Mouse (Mus musculus): ENCODE measurements around the gene Oas3.

Gene Oas3

DNA sequence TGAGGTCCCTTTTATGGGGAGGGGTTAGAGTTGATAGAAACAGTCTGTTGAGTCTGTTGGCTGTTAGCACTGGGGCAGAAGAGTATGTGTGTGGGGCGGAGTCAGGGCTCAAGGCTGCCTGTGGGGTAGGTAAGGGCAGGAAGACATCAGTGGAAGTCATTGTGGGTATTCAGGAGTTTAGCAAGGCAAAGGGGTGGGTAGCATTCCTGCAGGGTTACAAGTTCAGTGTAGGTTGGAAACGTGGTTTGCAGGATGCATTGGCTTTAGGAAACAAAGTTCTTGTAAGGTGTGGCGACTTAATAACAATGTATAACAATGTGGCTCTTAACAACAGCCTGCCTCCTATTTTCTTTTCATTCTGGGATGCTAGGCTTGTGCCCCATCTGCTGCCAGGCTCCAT, 26.3 kb downstream of the Oas3 start:
- DNase-seq = no peak

- DNase-seq = no peak
Observed at GRCm38 (mm10) chr5:120749688-120750087, 27.8 kb downstream of the Oas3 start, which contains the start of gene Oas2. Gene Oas2, minus strand, starts transcription at chr5:120749853.

GRCm38 (mm10) chr5:120746451-120746850, 31.0 kb downstream of the Oas3 start:
- peak; percentile 28 for DNase-seq

- DNase-seq = no peak
Observed at GRCm38 (mm10) chr5:120742125-120742524, 35.3 kb downstream of the Oas3 start.

DNA sequence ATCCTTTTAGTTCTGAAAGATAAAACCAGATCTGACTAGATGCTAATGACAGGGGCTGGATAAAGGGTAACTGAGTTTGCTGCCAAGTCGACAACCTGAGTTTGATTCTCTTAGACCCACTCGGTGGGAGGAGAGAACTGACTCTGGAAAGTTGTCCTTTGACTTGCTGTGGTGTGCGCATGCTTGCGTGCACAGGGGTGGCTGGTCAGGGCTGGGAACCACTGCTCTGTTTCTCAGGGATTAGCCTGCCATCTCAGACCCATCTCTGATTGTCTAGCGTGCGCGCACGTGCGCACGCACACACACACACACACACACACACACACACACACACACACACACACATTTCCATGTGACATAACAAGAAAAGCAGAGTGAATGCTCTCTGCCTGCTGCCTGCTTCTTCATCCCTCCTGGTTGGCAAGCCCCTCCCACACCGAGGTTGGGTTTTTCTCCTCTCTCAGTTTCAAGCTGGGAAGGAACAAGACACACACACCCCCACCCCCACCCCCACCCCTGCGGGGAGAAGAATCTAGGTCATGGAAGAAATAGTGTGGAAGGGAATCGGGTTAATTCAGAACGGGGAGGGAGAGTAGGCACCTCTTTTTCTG, 43.0 kb downstream of the Oas3 start:
- no peak for DNase-seq

GRCm38 (mm10) chr5:120733696-120734095, 43.8 kb downstream of the Oas3 start:
- DNase-seq = no peak

DNA sequence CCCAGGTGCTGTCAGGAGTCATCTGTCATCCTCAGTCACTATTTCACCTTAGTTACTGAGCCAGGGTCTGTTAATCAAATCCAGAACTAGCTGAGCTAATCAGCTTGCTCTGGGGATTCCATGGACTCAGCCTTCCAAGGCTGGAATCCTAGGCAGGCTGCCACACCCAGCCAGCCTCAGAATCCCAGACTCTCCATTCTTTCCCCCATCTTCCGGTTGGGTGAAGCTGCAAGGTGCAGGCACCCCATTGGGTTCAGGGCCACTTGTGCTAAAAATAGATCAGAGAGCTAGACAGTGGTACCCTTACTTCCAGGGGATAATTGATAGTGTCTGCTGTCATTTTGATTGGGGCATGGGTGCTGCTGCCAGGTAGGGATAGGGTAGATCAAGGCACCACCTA, 44.7 kb downstream of the Oas3 start:
- no peak for DNase-seq

- DNase-seq = peak; percentile 44
Observed at GRCm38 (mm10) chr5:120729319-120729718, 48.1 kb downstream of the Oas3 start.

GRCm38 (mm10) chr5:120725811-120726455, 51.5 kb downstream of the Oas3 start:
- DNase-seq = no peak

DNA sequence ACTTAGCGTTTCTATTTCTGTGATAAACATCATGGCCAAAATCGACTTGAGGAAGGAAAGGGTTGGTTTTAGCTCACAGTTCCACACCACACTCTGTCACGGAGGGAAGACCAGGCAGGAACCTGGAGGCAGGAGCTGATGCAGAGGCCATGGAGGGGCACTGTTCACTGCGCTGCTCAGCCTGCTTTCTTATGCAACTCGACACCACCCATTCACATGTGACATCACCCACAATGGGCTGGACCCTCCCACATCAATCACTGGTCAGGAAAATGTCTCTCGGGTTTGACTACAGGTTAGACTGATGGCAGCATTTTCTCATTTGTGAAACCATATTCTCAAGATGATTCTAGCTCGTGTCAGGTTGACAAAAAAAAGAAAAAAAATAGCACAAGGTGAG, 56.5 kb downstream of the Oas3 start:
- no peak for DNase-seq

- DNase-seq = no peak
Observed at GRCm38 (mm10) chr5:120718600-120719378, 58.7 kb downstream of the Oas3 start.

DNA sequence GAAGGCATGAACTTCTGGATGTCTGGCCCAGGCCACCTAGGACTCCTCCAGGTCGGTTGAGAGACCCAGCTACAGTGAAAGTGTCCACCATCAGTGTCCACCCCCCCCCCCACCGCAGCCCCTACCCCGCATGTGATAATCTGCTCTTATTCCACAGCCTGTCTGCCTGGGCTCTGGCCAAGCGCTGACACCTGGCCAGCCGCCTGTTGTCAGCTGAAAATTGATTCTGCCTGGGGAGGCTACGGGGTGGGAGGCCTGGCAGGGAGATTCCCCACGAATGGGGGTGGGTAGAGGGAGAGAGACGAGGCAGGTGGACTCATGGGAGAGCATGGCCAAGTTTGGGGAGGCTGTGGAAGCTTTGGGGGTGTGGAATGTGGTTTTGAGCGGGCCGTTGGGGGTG, 60.3 kb downstream of the Oas3 start:
- DNase-seq = peak; percentile 34

DNA sequence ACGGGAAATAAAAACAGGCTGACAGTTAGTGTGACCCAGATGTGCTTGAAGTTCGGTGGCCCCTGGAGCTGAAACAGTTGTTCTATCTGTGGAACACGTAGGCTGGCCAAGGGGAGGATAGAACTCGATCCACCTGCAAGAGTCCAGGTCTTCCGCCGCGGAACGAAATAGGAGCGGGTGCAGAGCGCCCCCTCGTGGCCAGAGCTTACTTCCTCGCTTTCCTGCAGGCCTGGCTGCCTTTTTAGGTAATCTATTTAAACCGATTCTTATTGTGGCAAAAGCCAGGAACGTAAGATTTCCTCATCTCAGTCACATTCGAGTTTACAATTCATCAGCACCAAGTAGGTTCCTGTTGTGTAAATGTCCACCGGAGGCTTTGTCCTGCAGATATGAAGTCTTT, 63.1 kb downstream of the Oas3 start:
- peak; percentile 51 for DNase-seq

DNA sequence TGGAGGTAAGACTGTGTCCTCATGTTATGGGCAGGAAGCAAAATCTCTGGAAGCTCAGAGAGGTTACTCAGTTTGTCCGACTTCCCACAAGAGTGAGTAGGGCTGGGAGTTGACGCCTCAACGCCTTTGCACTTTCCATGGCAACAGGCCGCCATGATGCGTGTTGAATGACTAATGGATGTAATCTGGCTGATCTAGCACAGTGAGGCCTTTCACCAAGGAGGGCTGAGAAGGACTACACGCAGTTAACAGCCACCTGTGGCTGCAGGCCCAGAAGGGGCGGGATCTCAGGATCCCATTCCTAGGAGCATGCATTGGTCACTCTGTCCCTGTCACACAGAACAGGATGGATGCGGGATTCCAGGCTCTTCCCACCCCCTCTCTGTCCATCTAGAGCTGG, 64.7 kb downstream of the Oas3 start:
- peak; percentile 44 for DNase-seq

DNA sequence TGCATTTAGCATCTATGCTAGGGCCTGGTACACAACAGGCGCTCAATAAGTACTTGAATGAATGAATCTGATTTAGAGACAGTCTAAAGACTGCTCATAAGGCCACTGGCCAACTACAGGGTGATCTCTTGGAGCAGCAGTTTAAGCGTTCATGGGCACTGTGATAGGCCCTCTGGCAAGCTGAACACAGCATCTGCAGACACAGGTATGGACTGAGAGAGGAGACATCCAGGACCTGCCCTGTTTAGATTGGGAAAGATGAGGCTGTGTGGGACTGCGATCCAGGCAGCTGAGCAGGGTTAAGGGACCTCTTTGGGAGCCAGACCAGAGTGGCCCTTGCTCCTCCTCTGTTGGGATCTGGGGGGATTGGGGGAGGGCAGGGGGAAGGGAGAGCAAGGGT, 65.6 kb downstream of the Oas3 start, which contains the start of gene Dtx1:
Gene Dtx1 (minus strand): TSS at position 101 of the 400 bp plus-strand sequence.
- no peak for DNase-seq

- DNase-seq = peak; percentile 81
Observed at GRCm38 (mm10) chr5:120711416-120711815, 66.0 kb downstream of the Oas3 start.

DNA sequence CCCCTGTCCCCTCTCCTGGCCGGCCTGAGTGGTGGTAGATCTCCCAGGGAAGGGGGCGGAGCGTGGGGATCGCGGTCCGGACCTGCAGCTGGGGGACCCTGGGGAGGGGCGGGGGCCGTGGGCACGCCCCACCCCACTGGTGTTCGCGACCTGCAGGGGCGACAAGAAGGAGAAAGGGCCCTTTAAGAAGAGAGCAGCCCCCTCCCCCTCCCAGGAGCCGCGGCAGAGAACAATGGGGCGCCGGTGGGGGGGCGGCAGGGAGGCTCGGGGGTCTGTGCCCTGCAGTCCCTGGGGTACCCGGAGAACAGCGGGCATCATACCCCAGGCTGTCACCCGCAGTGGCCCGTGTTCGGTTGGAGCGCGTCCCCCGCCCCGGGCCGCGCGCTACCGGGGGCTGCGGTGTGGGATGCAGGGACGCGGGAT, 66.6 kb downstream of the Oas3 start:
- no peak for DNase-seq

- peak; percentile 32 for DNase-seq
Observed at GRCm38 (mm10) chr5:120710161-120710825, 67.2 kb downstream of the Oas3 start.

GRCm38 (mm10) chr5:120706976-120707375, 70.5 kb downstream of the Oas3 start:
- DNase-seq = no peak

- peak; percentile 59 for DNase-seq
Observed at GRCm38 (mm10) chr5:120706541-120706940, 70.9 kb downstream of the Oas3 start.

DNA sequence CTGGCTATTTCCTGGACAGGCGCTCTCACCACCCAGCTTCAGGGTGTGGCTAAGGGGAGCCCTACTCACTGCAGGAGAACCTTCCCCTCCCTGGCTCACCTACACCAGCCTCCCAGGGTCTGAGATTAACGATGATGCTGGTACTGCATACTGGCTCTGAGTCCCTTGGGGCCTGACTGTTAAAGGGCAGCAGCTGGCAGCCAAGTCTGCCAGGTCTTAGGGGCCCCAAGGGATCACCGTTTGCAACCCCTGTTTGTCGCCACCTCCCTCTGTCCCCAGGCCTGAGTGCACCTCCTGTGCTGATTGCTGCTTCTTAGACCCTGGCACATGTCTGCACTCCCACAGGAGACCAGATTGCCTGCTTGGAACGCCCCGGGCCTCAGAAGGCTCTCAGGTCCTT, 73.0 kb downstream of the Oas3 start:
- DNase-seq = no peak

GRCm38 (mm10) chr5:120703660-120704059, 73.8 kb downstream of the Oas3 start:
- DNase-seq = no peak
